9 mouse cellular contexts compared by ENCODE assay signal in genomic region chr7:101092618-101093017, GRCm38 (mm10). TPM values are rescaled to one million over a fixed set of nuclear protein-coding genes. Genes with fewer than 3 reads are reported as not detected.
DNase-seq lines count a peak whose midpoint lies in the region; ATAC-seq and TF ChIP-seq lines count a peak whose summit lies in the region.
"Had no signal": no experiment of that assay in that cellular context is flagged by ENCODE, and none has a peak within 500 bp of the region (broad histone marks: within the 10 kb centered on the region; RNA-seq: fewer than 3 reads in every experiment).

TSS of gene Fchsd2 (plus strand) at chr7:101092863.

- H3K9ac ChIP-seq in intestine, embryonic 15.5 days, result no peak within 1 kb of the TSS
- no peak within 1 kb of the TSS for H3K9ac ChIP-seq in liver, embryonic 13.5 days

- no peak for TF ChIP-seq CTCF in bone marrow macrophage, adult 2 months (IDR thresholded peaks at IDR 0.05; ENCODE audit: low read depth, low read length)

- WGBS in intestine, embryonic 15.5 days, result 61% methylated on average over 7 of the region's 7 CpGs
- WGBS in liver, embryonic 13.5 days (ENCODE audit: insufficient replicate concordance), result 37% methylated on average over 7 of the region's 7 CpGs

- H3K36me3 ChIP-seq in intestine, embryonic 15.5 days, result no peaks in the 10 kb centered on the region
- no peaks in the 10 kb centered on the region for H3K36me3 ChIP-seq in liver, embryonic 13.5 days

- no peak for TF ChIP-seq POLR2A in bone marrow macrophage, adult 2 months (IDR thresholded peaks at IDR 0.05; ENCODE audit: borderline replicate concordance, low read depth, low read length)

- H3K4me2 ChIP-seq in intestine, embryonic 15.5 days (replicated peaks), result no peak within 1 kb of the TSS
- no peak within 1 kb of the TSS for H3K4me2 ChIP-seq in liver, embryonic 13.5 days

- no peak for ATAC-seq in intestine, embryonic 15.5 days
- ATAC-seq in liver, embryonic 13.5 days (ENCODE audit: low read depth), result no peak

- H3K4me1 ChIP-seq in bone marrow macrophage, adult 2 months (ENCODE audit: control insufficient read depth, insufficient read depth, low read length), result peaks cover 47% of the 10 kb centered on the region
- 0 out of 2 replicates have a peak, but pooled peaks cover 11% of the 10 kb centered on the region for H3K4me1 ChIP-seq in intestine, embryonic 15.5 days (replicated peaks)
- peaks cover 51% of the 10 kb centered on the region for H3K4me1 ChIP-seq in liver, embryonic 13.5 days (replicated peaks)

- H3K27me3 ChIP-seq in intestine, embryonic 15.5 days (replicated peaks), result no peaks in the 10 kb centered on the region
- no peaks in the 10 kb centered on the region for H3K27me3 ChIP-seq in liver, embryonic 13.5 days

- H3K27ac ChIP-seq in bone marrow macrophage, adult 2 months (ENCODE audit: insufficient read depth, low read depth, low read length), result peak within 1 kb of the TSS; percentile 91
- no peak within 1 kb of the TSS for H3K27ac ChIP-seq in intestine, embryonic 15.5 days
- peak within 1 kb of the TSS; percentile 59 for H3K27ac ChIP-seq in liver, embryonic 13.5 days

- no peaks in the 10 kb centered on the region for H3K9me3 ChIP-seq in intestine, embryonic 15.5 days
- no peaks in the 10 kb centered on the region for H3K9me3 ChIP-seq in liver, embryonic 13.5 days (replicated peaks)

- H3K4me3 ChIP-seq in bone marrow macrophage, adult 2 months (ENCODE audit: insufficient read depth, low read length), result no peak within 1 kb of the TSS
- no peak within 1 kb of the TSS for H3K4me3 ChIP-seq in intestine, embryonic 15.5 days (replicated peaks)
- H3K4me3 ChIP-seq in liver, embryonic 13.5 days (replicated peaks), result no peak within 1 kb of the TSS
- H3K4me3 ChIP-seq: myocyte had no signal

- peak; percentile 10 for DNase-seq in kidney, postnatal 10 days
- no peak for DNase-seq in kidney, postnatal 14 days
- peak; percentile 98 for DNase-seq in heart, adult 11 months
- DNase-seq in liver, embryonic 13.5 days, result no peak
- DNase-seq in right cerebral cortex, postnatal 14 days, result peak; percentile 20
- DNase-seq in embryo, embryonic 10 days (ENCODE audit: low spot score), result no peak

RNA-seq across cellular contexts. Expression of gene Fchsd2, which starts in this region (rescaled TPM):
- 51.2 and 53.0 TPM in 2 replicates for polyA plus RNA-seq in bone marrow macrophage, adult 2 months (2012; ENCODE audit: insufficient read depth, insufficient read length, missing spikeins)
- polyA plus RNA-seq in intestine, embryonic 15.5 days (2015; fragmentation: Nextera tagmentation; extraction: Ambion mirVana), result 20.3 and 21.0 TPM in 2 replicates
- 4.2 and 6.8 TPM in 2 replicates for polyA plus RNA-seq in liver, embryonic 13.5 days (2015; fragmentation: Nextera tagmentation; extraction: Ambion mirVana)

Comparison
In these comparisons a context has a peak if more than half of its experiments do, and no peak if none do; other contexts are left out.
1. DNase-seq: peak in kidney, postnatal 10 days (single experiment), heart, adult 11 months (single experiment) and right cerebral cortex, postnatal 14 days (single experiment); none in kidney, postnatal 14 days (single experiment), liver, embryonic 13.5 days (single experiment) and embryo, embryonic 10 days (single experiment).